Mouse (Mus musculus) layer of hippocampus, adult 9-11 months (tissue): ENCODE results near the gene Hsd3b4.
"Not testable (repeated sequence)": the region's sequence is repeated elsewhere in the genome, so short reads cannot be mapped to it uniquely, and the experiment has no call there.

Experiments
- DNase-seq: peaks from one replicate; pipeline ENCODE4 v3.0.0; 2022

Hsd3b4 gene

DNA sequence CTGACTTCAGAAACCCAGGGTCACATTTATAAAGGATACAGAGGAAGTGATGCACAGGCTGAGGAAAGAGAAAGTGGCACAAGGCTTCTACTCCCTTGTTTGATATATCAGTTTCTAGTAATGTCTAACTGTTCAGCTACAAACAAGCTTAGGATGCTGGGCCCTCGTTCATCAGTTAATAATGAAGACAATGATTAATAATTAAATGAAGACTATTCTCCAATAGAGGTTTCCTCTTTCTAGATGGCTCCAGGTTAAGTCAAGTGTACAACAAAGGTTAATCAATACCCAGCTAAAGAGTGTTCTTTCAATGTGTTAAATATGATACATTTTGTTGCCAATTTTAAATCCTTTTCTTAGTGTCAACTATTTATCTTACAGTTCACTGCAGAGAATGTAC, at the start of gene Hsd3b4:
Gene Hsd3b4, minus strand, starts transcription at position 101 of the 400 bp plus-strand sequence.
- DNase-seq, result not testable (repeated sequence)

DNA sequence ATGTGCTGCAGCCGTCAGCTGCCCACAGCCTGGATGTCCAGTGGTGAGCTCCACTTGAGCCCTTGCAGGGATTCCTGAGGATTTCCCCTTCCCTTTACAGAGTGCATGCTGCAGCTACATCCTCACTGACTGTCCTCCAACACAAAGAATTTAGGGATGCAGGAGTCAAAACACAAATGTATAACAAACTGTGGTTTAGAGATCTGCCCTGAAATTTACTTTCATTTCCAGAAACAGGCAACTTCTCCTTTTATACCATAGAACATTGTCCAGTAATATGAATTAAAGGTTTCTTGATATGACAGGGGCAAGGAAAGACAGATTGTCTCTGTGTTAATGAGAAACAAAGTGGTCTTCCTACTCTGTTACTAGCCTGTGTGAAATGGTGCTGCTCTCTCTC, 40.5 kb upstream of the Hsd3b4 start:
- DNase-seq, result not testable (repeated sequence)

DNA sequence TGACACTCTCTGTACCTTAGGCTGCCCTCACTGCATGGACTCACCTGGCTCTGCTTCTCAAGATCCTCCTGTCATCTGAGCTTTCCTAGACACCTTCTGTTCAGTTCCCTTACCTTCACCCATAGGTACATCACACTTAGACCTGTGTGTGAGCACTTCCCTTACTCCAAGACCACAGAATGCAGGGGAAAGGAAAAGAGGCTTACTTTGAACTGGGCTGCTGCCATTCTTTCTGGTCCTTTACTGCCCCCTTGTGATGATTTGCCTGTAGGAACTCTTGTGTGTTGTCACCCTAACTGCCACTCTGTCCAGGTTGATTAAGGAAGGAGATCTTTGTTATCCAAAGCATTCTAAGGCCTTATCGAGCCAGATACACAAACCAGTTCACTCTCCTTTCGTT, 39.9 kb upstream of the Hsd3b4 start:
- DNase-seq, result not testable (repeated sequence)

DNA sequence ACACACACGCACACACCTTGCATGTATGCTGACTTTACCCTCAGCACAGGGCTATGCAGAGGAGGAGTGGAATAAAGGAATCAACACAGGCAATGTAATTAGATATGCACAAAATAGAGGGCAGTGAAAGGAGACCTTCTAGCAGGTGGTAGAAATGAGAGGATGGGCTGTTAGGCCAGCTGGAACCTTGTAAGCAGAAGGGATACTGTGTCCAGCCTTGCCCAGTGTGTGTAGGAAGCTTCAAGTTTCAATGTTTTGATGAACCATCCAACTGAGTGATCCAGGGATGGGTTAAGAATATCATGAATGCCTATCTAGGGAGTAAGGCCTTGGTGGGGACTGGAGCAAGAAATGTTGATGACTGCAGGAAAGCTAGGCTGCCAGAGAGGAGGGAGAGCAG, 38.2 kb upstream of the Hsd3b4 start:
- DNase-seq, result not testable (repeated sequence)

DNA sequence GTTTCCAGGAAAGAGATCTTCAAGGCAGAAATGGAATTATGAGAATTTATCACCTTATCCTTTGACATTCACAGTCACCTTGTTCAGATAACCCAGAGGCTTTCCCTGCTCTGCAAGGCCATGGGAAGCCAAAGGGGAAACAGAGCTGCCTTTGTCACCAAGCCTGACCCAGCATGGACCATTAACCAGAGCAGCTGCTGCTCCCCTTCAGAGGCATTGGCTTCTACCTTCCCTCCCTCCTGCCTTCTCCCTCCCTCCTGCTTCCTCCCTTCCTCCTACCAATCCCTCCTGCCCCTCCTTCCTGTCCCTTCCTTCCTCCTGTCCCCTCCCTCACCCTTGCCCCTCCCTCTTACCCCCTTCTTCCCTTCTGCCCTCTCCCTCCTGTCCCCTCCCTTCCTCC, 37.3 kb upstream of the Hsd3b4 start:
- DNase-seq, result not testable (repeated sequence)

DNA sequence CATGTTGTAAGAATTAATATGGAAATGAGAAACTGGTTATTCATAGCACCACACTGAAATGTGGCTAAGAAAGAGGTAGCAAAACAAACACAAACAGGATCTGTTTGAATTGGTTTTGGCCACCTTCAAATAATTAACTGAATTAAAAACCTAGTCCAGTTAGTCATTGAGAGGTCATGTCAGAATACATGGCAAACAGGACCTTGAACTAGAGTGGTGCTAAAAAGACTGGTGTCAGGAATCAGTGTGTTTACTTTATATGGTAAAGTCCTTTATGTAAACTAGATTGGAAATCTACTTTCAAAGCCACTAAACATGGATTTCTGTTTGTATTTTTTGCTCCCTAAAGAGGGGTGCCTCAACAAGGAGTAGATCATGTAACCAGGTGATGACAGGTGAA, 14.7 kb upstream of the Hsd3b4 start:
- DNase-seq, result not testable (repeated sequence)

DNA sequence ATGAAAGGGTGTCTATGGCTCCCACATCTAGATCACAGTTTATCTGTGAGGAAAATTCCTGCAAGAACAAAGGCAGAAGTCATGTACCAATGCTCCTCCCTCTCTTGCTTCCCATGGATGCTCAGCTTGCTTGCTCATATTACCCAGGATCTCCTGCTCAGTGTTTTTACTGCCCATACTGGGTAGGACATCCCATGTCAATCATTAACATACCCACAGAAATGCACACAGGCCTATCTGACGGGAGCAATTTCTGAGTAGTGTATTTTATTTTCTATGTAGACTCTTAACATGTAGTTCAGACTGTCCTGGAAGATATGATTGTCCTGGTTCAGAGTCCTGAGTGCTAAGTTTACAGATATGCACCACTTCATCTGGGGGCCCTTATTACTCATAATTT, 14.2 kb upstream of the Hsd3b4 start:
- DNase-seq, result not testable (repeated sequence)

DNA sequence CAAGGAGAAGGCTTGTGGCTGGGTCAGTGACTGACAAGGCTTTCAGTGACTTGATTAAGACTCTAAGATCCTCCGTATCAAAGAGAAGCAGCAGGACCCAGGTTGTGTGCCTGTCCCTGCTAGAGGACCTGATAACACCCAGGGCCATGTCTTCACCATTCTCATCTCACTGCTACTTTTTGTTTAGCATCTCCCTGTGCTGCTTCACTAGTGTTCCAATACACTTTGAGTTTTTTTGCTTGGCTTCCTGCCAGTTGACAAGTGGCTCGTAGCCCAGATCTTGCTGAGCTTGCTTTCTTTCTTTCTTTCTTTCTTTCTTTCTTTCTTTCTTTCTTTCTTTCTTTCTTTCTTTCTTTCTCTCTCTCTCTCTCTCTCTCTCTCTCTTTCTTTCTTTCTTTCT, 12.5 kb upstream of the Hsd3b4 start:
- not testable (repeated sequence) for DNase-seq

DNA sequence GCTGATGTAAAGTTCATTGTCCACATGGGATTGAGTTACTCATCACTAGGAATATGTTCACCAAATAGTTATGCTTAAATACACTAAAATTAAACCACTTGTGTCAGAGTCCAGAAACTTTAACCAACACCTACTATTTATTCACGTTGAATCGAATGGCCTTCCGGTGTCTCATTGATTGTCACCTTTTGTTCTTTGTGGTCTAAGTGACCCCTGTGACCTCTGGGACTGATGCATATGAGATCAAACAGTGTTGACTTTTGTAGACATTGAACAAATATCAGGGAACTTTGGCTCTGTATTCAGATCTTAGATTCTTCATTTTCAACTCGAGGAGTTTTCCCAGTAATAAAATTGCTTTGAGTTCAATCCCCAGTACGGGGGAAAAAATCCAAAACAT, 3.1 kb downstream of the Hsd3b4 start:
- DNase-seq, result not testable (repeated sequence)

DNA sequence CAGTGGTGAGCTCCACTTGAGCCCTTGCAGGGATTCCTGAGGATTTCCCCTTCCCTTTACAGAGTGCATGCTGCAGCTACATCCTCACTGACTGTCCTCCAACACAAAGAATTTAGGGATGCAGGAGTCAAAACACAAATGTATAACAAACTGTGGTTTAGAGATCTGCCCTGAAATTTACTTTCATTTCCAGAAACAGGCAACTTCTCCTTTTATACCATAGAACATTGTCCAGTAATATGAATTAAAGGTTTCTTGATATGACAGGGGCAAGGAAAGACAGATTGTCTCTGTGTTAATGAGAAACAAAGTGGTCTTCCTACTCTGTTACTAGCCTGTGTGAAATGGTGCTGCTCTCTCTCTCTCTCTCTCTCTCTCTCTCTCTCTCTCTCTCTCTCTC, 12.9 kb downstream of the Hsd3b4 start:
- DNase-seq, result not testable (repeated sequence)

DNA sequence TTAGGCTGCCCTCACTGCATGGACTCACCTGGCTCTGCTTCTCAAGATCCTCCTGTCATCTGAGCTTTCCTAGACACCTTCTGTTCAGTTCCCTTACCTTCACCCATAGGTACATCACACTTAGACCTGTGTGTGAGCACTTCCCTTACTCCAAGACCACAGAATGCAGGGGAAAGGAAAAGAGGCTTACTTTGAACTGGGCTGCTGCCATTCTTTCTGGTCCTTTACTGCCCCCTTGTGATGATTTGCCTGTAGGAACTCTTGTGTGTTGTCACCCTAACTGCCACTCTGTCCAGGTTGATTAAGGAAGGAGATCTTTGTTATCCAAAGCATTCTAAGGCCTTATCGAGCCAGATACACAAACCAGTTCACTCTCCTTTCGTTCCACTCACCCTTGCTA, 13.6 kb downstream of the Hsd3b4 start:
- DNase-seq, result not testable (repeated sequence)

DNA sequence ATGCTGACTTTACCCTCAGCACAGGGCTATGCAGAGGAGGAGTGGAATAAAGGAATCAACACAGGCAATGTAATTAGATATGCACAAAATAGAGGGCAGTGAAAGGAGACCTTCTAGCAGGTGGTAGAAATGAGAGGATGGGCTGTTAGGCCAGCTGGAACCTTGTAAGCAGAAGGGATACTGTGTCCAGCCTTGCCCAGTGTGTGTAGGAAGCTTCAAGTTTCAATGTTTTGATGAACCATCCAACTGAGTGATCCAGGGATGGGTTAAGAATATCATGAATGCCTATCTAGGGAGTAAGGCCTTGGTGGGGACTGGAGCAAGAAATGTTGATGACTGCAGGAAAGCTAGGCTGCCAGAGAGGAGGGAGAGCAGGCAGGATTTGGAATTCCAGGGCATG, 15.3 kb downstream of the Hsd3b4 start:
- not testable (repeated sequence) for DNase-seq

DNA sequence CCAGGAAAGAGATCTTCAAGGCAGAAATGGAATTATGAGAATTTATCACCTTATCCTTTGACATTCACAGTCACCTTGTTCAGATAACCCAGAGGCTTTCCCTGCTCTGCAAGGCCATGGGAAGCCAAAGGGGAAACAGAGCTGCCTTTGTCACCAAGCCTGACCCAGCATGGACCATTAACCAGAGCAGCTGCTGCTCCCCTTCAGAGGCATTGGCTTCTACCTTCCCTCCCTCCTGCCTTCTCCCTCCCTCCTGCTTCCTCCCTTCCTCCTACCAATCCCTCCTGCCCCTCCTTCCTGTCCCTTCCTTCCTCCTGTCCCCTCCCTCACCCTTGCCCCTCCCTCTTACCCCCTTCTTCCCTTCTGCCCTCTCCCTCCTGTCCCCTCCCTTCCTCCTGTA, 16.1 kb downstream of the Hsd3b4 start:
- not testable (repeated sequence) for DNase-seq

DNA sequence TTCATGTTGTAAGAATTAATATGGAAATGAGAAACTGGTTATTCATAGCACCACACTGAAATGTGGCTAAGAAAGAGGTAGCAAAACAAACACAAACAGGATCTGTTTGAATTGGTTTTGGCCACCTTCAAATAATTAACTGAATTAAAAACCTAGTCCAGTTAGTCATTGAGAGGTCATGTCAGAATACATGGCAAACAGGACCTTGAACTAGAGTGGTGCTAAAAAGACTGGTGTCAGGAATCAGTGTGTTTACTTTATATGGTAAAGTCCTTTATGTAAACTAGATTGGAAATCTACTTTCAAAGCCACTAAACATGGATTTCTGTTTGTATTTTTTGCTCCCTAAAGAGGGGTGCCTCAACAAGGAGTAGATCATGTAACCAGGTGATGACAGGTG, 38.8 kb downstream of the Hsd3b4 start:
- DNase-seq, result not testable (repeated sequence)

DNA sequence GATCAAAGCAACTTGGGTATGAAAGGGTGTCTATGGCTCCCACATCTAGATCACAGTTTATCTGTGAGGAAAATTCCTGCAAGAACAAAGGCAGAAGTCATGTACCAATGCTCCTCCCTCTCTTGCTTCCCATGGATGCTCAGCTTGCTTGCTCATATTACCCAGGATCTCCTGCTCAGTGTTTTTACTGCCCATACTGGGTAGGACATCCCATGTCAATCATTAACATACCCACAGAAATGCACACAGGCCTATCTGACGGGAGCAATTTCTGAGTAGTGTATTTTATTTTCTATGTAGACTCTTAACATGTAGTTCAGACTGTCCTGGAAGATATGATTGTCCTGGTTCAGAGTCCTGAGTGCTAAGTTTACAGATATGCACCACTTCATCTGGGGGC, 39.3 kb downstream of the Hsd3b4 start:
- DNase-seq, result not testable (repeated sequence)

DNA sequence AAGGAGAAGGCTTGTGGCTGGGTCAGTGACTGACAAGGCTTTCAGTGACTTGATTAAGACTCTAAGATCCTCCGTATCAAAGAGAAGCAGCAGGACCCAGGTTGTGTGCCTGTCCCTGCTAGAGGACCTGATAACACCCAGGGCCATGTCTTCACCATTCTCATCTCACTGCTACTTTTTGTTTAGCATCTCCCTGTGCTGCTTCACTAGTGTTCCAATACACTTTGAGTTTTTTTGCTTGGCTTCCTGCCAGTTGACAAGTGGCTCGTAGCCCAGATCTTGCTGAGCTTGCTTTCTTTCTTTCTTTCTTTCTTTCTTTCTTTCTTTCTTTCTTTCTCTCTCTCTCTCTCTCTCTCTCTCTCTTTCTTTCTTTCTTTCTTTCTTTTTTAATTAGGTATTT, 41.0 kb downstream of the Hsd3b4 start:
- not testable (repeated sequence) for DNase-seq

DNA sequence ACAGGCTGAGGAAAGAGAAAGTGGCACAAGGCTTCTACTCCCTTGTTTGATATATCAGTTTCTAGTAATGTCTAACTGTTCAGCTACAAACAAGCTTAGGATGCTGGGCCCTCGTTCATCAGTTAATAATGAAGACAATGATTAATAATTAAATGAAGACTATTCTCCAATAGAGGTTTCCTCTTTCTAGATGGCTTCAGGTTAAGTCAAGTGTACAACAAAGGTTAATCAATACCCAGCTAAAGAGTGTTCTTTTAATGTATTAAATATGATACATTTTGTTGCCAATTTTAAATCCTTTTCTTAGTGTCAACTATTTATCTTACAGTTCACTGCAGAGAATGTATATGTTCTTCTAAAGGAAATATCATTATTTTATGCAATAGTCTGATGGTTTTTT, 53.3 kb downstream of the Hsd3b4 start, which contains the start of gene Gm4450:
Gene Gm4450, minus strand, starts transcription at position 101 of the 400 bp plus-strand sequence.
- not testable (repeated sequence) for DNase-seq

DNA sequence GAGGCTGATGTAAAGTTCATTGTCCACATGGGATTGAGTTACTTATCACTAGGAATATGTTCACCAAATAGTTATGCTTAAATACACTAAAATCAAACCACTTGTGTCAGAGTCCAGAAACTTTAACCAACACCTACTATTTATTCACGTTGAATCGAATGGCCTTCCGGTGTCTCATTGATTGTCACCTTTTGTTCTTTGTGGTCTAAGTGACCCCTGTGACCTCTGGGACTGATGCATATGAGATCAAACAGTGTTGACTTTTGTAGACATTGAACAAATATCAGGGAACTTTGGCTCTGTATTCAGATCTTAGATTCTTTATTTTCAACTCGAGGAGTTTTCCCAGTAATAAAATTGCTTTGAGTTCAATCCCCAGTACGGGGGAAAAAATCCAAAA, 56.5 kb downstream of the Hsd3b4 start:
- not testable (repeated sequence) for DNase-seq
